Mouse (Mus musculus) spleen, adult 2 months (tissue): ENCODE measurements around the gene Tfb1m.

Experiments used
- CTCF ChIP-seq: fragments of 200-500 bp; IDR thresholded peaks from 2 replicates; pipeline ENCODE4 v1.5.1; 2011; ENCODE audit warnings: mild to moderate bottlenecking, inconsistent platforms; ENCODE audit not compliant: insufficient read depth, insufficient read length, insufficient replicate concordance; ENCODE audit errors: extremely low read depth
- POLR2A ChIP-seq: fragments of 200-500 bp; IDR thresholded peaks from 2 replicates; pipeline ENCODE4 v1.6.1; 2011; ENCODE audit warnings: low read depth, low read length, inconsistent platforms

DNA sequence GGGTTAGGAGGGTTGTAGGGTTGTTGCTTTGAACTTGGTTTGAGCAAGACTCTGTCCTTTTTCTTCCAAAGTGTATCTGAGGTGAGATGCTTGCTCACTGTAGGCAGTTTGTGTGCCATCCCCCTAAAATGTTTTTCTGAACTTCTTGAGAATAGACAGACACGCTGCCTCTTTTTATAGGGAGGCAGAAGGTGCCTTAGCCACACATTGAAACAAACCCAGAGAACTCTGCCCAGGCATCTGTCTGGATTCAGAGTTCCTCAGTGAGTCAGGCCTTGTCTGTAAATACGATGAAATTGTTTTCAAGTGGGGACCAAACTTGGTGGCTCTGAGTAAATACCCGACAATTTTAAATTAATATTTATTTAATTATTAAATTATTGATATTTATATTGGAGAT, 59.0 kb downstream of the Tfb1m start:
- TF ChIP-seq CTCF (no peak), POLR2A (no peak)
